Mouse (Mus musculus) forebrain, embryonic 14.5 days (tissue): ENCODE data around the gene Fam234b. TPM values are rescaled to one million over a fixed set of nuclear protein-coding genes. Genes with fewer than 3 reads are reported as not detected.

Source experiments
- ATAC-seq: fragments of 200-750 bp; cut with Nextera tagmentation; 2 replicates; pipeline ENCODE4 v1.8.0; 2017; ENCODE audit warnings: mild to moderate bottlenecking, moderate library complexity
- DNase-seq: peaks from one replicate; pipeline ENCODE4 v3.0.0-alpha.2; 2015; ENCODE audit warnings: low spot score
- H3K27ac ChIP-seq: fragments of 300-500 bp; sonication (generic); 2 replicates; pipeline ENCODE4 v1.5.1; 2014; ENCODE audit warnings: low read depth, mild to moderate bottlenecking, control low read depth, low read length, moderate library complexity
- H3K27me3 ChIP-seq: fragments of 300-500 bp; sonication (generic); replicated peaks from 2 replicates; pipeline ENCODE4 v1.6.1; 2014; ENCODE audit warnings: low read length, control low read depth, mixed read lengths; ENCODE audit not compliant: control insufficient read depth, insufficient read depth
- H3K36me3 ChIP-seq: fragments of 300-500 bp; sonication (generic); 2 replicates; pipeline ENCODE4 v1.6.1; 2014; ENCODE audit warnings: low read length, control low read depth; ENCODE audit not compliant: control insufficient read depth, insufficient read depth
- H3K4me1 ChIP-seq: fragments of 300-500 bp; sonication (generic); 2 replicates; pipeline ENCODE4 v1.6.1; 2014; ENCODE audit warnings: antibody characterized with exemption, low read length, control low read depth; ENCODE audit not compliant: control insufficient read depth, insufficient read depth
- H3K4me2 ChIP-seq: fragments of 300-500 bp; sonication (generic); 2 replicates; pipeline ENCODE4 v1.6.1; 2014; ENCODE audit warnings: mild to moderate bottlenecking, control low read depth, low read length
- H3K4me3 ChIP-seq: fragments of 300-500 bp; sonication (generic); 2 replicates; pipeline ENCODE4 v1.5.1; 2014; ENCODE audit warnings: low read depth, low read length, control low read depth
- H3K9ac ChIP-seq: fragments of 300-500 bp; sonication (generic); 2 replicates; pipeline ENCODE4 v1.6.1; 2014; ENCODE audit warnings: mild to moderate bottlenecking, low read length, control low read depth, moderate library complexity
- H3K9me3 ChIP-seq: fragments of 300-500 bp; sonication (generic); replicated peaks from 2 replicates; pipeline ENCODE4 v1.6.1; 2016; ENCODE audit warnings: low read length, control low read depth, mixed read lengths; ENCODE audit not compliant: control insufficient read depth
- WGBS: fragments of 180-500 bp; shearing (Covaris S2); extraction: QIAGEN DNeasy Blood & Tissue Kit; methylation state at CpG from one replicate; pipeline ENCODE4 v1.1.7; 2014; 5-methylcytosine and 5-hydroxymethylcytosine counted together
- polyA plus RNA-seq: library from polyadenylated mRNA; unstranded; fragments of >200 nt; fragmentation: Nextera tagmentation; extraction: Ambion mirVana; gene quantifications from 2 replicates; pipeline ENCODE4 v1.2.1, GENCODE M21; 2014

Gene Fam234b
- polyA plus RNA-seq, 1 experiment from 2014 or later: 75.5 TPM

GRCm38 (mm10) chr6:135261124-135261523 is 63.3 kb downstream of the Fam234b start:
- H3K4me3 ChIP-seq: no peak overlapping the region
- no peaks in the 10 kb centered on the region for H3K27me3 ChIP-seq
- 88% methylated on average over 9 of the region's 9 CpGs for WGBS
- no peak overlapping the region for H3K4me2 ChIP-seq
- ATAC-seq (no peak), DNase-seq (no peak)
- no peak overlapping the region for H3K9ac ChIP-seq
- no peak overlapping the region for H3K27ac ChIP-seq
- no peaks in the 10 kb centered on the region for H3K36me3 ChIP-seq
- H3K9me3 ChIP-seq: no peaks in the 10 kb centered on the region; the same call in 1 of the 2 replicates
- H3K4me1 ChIP-seq: no peaks in the 10 kb centered on the region

GRCm38 (mm10) chr6:135262565-135262964 is 64.8 kb downstream of the Fam234b start:
- no peak overlapping the region for H3K4me3 ChIP-seq
- no peaks in the 10 kb centered on the region for H3K27me3 ChIP-seq
- H3K36me3 ChIP-seq: no peaks in the 10 kb centered on the region
- no peaks in the 10 kb centered on the region for H3K4me1 ChIP-seq
- 77% methylated on average over 2 of the region's 2 CpGs for WGBS
- H3K27ac ChIP-seq: no peak overlapping the region
- no peak for DNase-seq
- H3K9ac ChIP-seq: no peak overlapping the region
- H3K4me2 ChIP-seq: no peak overlapping the region
- no peaks in the 10 kb centered on the region; the same call in 1 of the 2 replicates for H3K9me3 ChIP-seq
- no peak for ATAC-seq

- no peak overlapping the region for H3K27ac ChIP-seq
- H3K9ac ChIP-seq: no peak overlapping the region
- no peaks in the 10 kb centered on the region for H3K4me1 ChIP-seq
- no peaks in the 10 kb centered on the region for H3K36me3 ChIP-seq
- H3K27me3 ChIP-seq: no peaks in the 10 kb centered on the region
- WGBS: 95% methylated on average over 6 of the region's 6 CpGs
- no peaks in the 10 kb centered on the region; the same call in 1 of the 2 replicates for H3K9me3 ChIP-seq
- no peak overlapping the region for H3K4me2 ChIP-seq
- ATAC-seq: no peak
- no peak for DNase-seq
- H3K4me3 ChIP-seq: no peak overlapping the region
Observed at GRCm38 (mm10) chr6:135264136-135264535, 66.4 kb downstream of the Fam234b start.

GRCm38 (mm10) chr6:135266056-135266455 is 68.3 kb downstream of the Fam234b start:
- no peak overlapping the region for H3K4me3 ChIP-seq
- ATAC-seq (no peak), DNase-seq (no peak)
- no peaks in the 10 kb centered on the region; the same call in 1 of the 2 replicates for H3K9me3 ChIP-seq
- no peak overlapping the region for H3K9ac ChIP-seq
- peaks cover 3% of the 10 kb centered on the region; the same call in 1 of the 2 replicates for H3K4me1 ChIP-seq
- no peaks in the 10 kb centered on the region for H3K27me3 ChIP-seq
- no peaks in the 10 kb centered on the region for H3K36me3 ChIP-seq
- no peak overlapping the region for H3K4me2 ChIP-seq
- H3K27ac ChIP-seq: no peak overlapping the region
- 100% methylated on average over 1 of the region's 1 CpGs for WGBS

GRCm38 (mm10) chr6:135267221-135267620 is 69.4 kb downstream of the Fam234b start:
- Histone ChIP-seq H3K27ac (no peak overlapping the region), H3K9me3 (no peaks in the 10 kb centered on the region; the same call in 1 of the 2 replicates), H3K4me2 (no peak overlapping the region), H3K4me3 (no peak overlapping the region), H3K9ac (no peak overlapping the region), H3K27me3 (no peaks in the 10 kb centered on the region), H3K36me3 (no peaks in the 10 kb centered on the region), H3K4me1 (peaks cover 3% of the 10 kb centered on the region; the same call in 1 of the 2 replicates)
- DNase-seq (no peak), ATAC-seq (no peak)
- 82% methylated on average over 3 of the region's 3 CpGs for WGBS

- H3K4me1 ChIP-seq: peaks cover 3% of the 10 kb centered on the region; the same call in 1 of the 2 replicates
- DNase-seq (no peak), ATAC-seq (no peak)
- H3K27me3 ChIP-seq: no peaks in the 10 kb centered on the region
- no peak overlapping the region for H3K4me3 ChIP-seq
- H3K4me2 ChIP-seq: no peak overlapping the region
- H3K27ac ChIP-seq: no peak overlapping the region
- H3K36me3 ChIP-seq: no peaks in the 10 kb centered on the region
- no peak overlapping the region for H3K9ac ChIP-seq
- no peaks in the 10 kb centered on the region; the same call in 1 of the 2 replicates for H3K9me3 ChIP-seq
Observed at GRCm38 (mm10) chr6:135268392-135268791, 70.6 kb downstream of the Fam234b start.

- Histone ChIP-seq H3K4me2 (no peak overlapping the region), H3K9me3 (no peaks in the 10 kb centered on the region), H3K9ac (no peak overlapping the region), H3K4me1 (peaks cover 3% of the 10 kb centered on the region; the same call in 1 of the 2 replicates), H3K4me3 (no peak overlapping the region), H3K36me3 (no peaks in the 10 kb centered on the region), H3K27me3 (no peaks in the 10 kb centered on the region), H3K27ac (no peak overlapping the region)
- no peak for DNase-seq
- 20% methylated on average over 6 of the region's 6 CpGs for WGBS
- no peak for ATAC-seq
Observed at GRCm38 (mm10) chr6:135269626-135270025, 71.8 kb downstream of the Fam234b start.

- 79% methylated on average over 2 of the region's 2 CpGs for WGBS
- Histone ChIP-seq H3K4me2 (no peak overlapping the region), H3K27me3 (no peaks in the 10 kb centered on the region), H3K9me3 (no peaks in the 10 kb centered on the region), H3K9ac (no peak overlapping the region), H3K4me3 (no peak overlapping the region), H3K4me1 (peaks cover 3% of the 10 kb centered on the region; the same call in 1 of the 2 replicates), H3K27ac (no peak overlapping the region), H3K36me3 (no peaks in the 10 kb centered on the region)
- ATAC-seq (no peak), DNase-seq (no peak)
Observed at GRCm38 (mm10) chr6:135271761-135272160, 74.0 kb downstream of the Fam234b start.

GRCm38 (mm10) chr6:135273066-135273465 is 75.3 kb downstream of the Fam234b start:
- Histone ChIP-seq H3K27ac (no peak overlapping the region), H3K9me3 (no peaks in the 10 kb centered on the region), H3K4me3 (no peak overlapping the region), H3K4me1 (peaks cover 3% of the 10 kb centered on the region; the same call in 1 of the 2 replicates), H3K4me2 (no peak overlapping the region), H3K36me3 (no peaks in the 10 kb centered on the region), H3K27me3 (no peaks in the 10 kb centered on the region), H3K9ac (no peak overlapping the region)
- no peak for DNase-seq
- 95% methylated on average over 6 of the region's 6 CpGs for WGBS
- ATAC-seq: no peak
